ENCODE assay signal across 19 mouse cellular contexts in genomic region chr11:53816841-53817375, GRCm38 (mm10). TPM values are rescaled to one million over a fixed set of nuclear protein-coding genes. Genes with fewer than 3 reads are reported as not detected.
A peak's percentile ranks its signal among the peaks of the same experiment; 100 is the strongest.
DNase-seq lines count a peak whose midpoint lies in the region; ATAC-seq lines count a peak whose summit lies in the region.
"Had no signal": no experiment of that assay in that cellular context is flagged by ENCODE, and none has a peak within 500 bp of the region (broad histone marks: within the 10 kb centered on the region; RNA-seq: fewer than 3 reads in every experiment).

No protein-coding gene starts in this region.

- no peaks in the 10 kb centered on the region for H3K36me3 ChIP-seq in midbrain, embryonic 11.5 days (ENCODE audit: control insufficient read depth, insufficient read depth, low read length)
- H3K36me3 ChIP-seq: embryonic facial prominence, embryonic 10.5 days; forebrain, embryonic 10.5 days; heart, embryonic 12.5 days; hindbrain, embryonic 15.5 days had no signal

- no peak for ATAC-seq in midbrain, embryonic 11.5 days (ENCODE audit: low FRiP score)
- ATAC-seq: forebrain, embryonic 14.5 days; intestine, postnatal 0 days had no signal

- H3K9me3 ChIP-seq in midbrain, embryonic 11.5 days (ENCODE audit: control insufficient read depth, low read length): no peaks in the 10 kb centered on the region
- H3K9me3 ChIP-seq: embryonic facial prominence, embryonic 10.5 days; forebrain, embryonic 10.5 days; heart, embryonic 12.5 days; hindbrain, embryonic 15.5 days had no signal

- no peak overlapping the region for H3K4me3 ChIP-seq in midbrain, embryonic 11.5 days (ENCODE audit: low read depth, low read length)
- H3K4me3 ChIP-seq: embryonic facial prominence, embryonic 10.5 days; forebrain, embryonic 10.5 days; heart, embryonic 12.5 days; hindbrain, embryonic 15.5 days had no signal

- DNase-seq in heart, adult 11 months: peak; percentile 90
- DNase-seq in heart, postnatal 14 days: no peak
- DNase-seq in cerebellum, adult 8-10 months: peak; percentile 28
- DNase-seq in cerebellum, postnatal 14 days: peak; percentile 29 to 45
- DNase-seq in midbrain, embryonic 11.5 days (ENCODE audit: low spot score, missing footprints): no peak
- no peak for DNase-seq in frontal cortex, postnatal 36 days (ENCODE audit: low spot score in 2 of 2)
- no peak for DNase-seq in gastrocnemius, adult 8-10 months (ENCODE audit: low spot score in 2 of 2)
- DNase-seq: adrenal gland, postnatal 10 days; gastrocnemius, postnatal 14 days; heart, postnatal 36 days; kidney, adult 9 months had no signal

- 91% methylated on average over 5 of the region's 5 CpGs for WGBS in midbrain, embryonic 11.5 days

- no peak overlapping the region for H3K27ac ChIP-seq in midbrain, embryonic 11.5 days (ENCODE audit: low read depth, low read length)
- H3K27ac ChIP-seq: embryonic facial prominence, embryonic 10.5 days; forebrain, embryonic 10.5 days; hindbrain, embryonic 15.5 days had no signal

- no peaks in the 10 kb centered on the region for H3K27me3 ChIP-seq in midbrain, embryonic 11.5 days (ENCODE audit: control insufficient read depth, insufficient read depth, low read length)
- H3K27me3 ChIP-seq: hindbrain, embryonic 15.5 days had no signal

- no peak overlapping the region for H3K9ac ChIP-seq in midbrain, embryonic 11.5 days (ENCODE audit: low read length)
- H3K9ac ChIP-seq: heart, embryonic 12.5 days; hindbrain, embryonic 15.5 days had no signal

- H3K4me2 ChIP-seq in midbrain, embryonic 11.5 days: no peak overlapping the region
- H3K4me2 ChIP-seq: heart, embryonic 12.5 days; hindbrain, embryonic 15.5 days had no signal

- intact Hi-C loops in heart, postnatal 14 days (cut with DNase I): no loop called here

- no peaks in the 10 kb centered on the region for H3K4me1 ChIP-seq in midbrain, embryonic 11.5 days (ENCODE audit: control insufficient read depth, insufficient read depth, low read length)
- H3K4me1 ChIP-seq: forebrain, embryonic 10.5 days; heart, embryonic 12.5 days; hindbrain, embryonic 15.5 days had no signal

RNA-seq across cellular contexts. Expression of gene Gm12216, which starts 42.1 kb away (rescaled TPM):
- total RNA-seq in heart, postnatal 14 days (2021): 1 to 10 TPM; 2.0 to 3.6 TPM
- polyA plus RNA-seq in midbrain, embryonic 11.5 days (2014; fragmentation: Nextera tagmentation; extraction: Ambion mirVana): 0.25 TPM in 1 of 2 replicates, not detected in the other
- 1 to 10 TPM in 2 of 4 experiments, under 1 TPM in 2; 0.36 to 2.1 (median 1.3) TPM for total RNA-seq in gastrocnemius, adult 8-10 months (2022)
- total RNA-seq: MEL had no signal
- polyA plus RNA-seq: embryonic facial prominence, embryonic 10.5 days; forebrain, embryonic 14.5 days; hindbrain, embryonic 11.5 days had no signal

RNA-seq across cellular contexts. Expression of gene Gm17334, which starts 43.9 kb away (rescaled TPM):
- total RNA-seq in heart, postnatal 14 days (2021): not detected
- polyA plus RNA-seq in midbrain, embryonic 11.5 days (2014; fragmentation: Nextera tagmentation; extraction: Ambion mirVana): not detected in 2 replicates
- total RNA-seq in gastrocnemius, adult 8-10 months (2022): under 1 TPM in 2 of 4 experiments, not detected in 2; 0.34 to 0.48 TPM
- total RNA-seq: MEL had no signal
- polyA plus RNA-seq: embryonic facial prominence, embryonic 10.5 days; forebrain, embryonic 10.5 days; forebrain, embryonic 14.5 days; heart, embryonic 12.5 days; hindbrain, embryonic 11.5 days; hindbrain, embryonic 15.5 days had no signal

RNA-seq across cellular contexts. Expression of gene Irf1, which starts 47.1 kb away (rescaled TPM):
- 10 to 100 TPM; 18.4 to 19.5 TPM for total RNA-seq in heart, postnatal 14 days (2021)
- polyA plus RNA-seq in midbrain, embryonic 11.5 days (2014; fragmentation: Nextera tagmentation; extraction: Ambion mirVana): 2.8 and 3.7 TPM in 2 replicates
- total RNA-seq in gastrocnemius, adult 8-10 months (2022): 1 to 10 TPM; 3.2 to 5.8 (median 4.4) TPM

Comparison
In these comparisons a context has a peak if more than half of its experiments do, and no peak if none do; other contexts are left out.
1. DNase-seq: peak in heart, adult 11 months (single experiment), cerebellum, adult 8-10 months (single experiment) and cerebellum, postnatal 14 days (2 of 2); none in heart, postnatal 14 days (0 of 2), midbrain, embryonic 11.5 days (single experiment), frontal cortex, postnatal 36 days (0 of 2) and gastrocnemius, adult 8-10 months (0 of 2).